Mouse (Mus musculus): ENCODE data around the gene Pla2g2f.

Pla2g2f gene

DNA sequence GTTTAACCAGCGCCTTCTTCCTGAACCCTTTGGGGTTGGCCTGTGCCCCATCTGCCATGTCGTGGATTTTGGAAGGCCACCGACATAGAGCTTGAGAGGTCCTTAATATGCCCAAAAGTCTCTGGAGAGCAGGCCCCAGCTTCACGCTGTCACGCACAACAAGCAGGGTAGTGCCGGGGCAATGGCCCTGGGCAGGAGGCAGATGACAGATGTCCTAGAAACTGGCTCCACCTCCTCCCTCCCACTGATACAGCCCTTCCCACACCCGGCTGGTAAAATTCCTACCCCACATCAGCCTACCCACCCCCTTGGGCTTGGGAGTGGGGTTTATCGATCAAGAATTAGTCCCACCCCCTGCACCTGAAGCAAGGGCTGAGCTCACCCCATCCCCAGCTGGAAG lies at the start of gene Pla2g2f:
TSS of gene Pla2g2f (minus strand) at position 211 of the 400 bp plus-strand sequence.
- no peak for DNase-seq (ENCODE audit: low spot score in 2 of 2)

DNA sequence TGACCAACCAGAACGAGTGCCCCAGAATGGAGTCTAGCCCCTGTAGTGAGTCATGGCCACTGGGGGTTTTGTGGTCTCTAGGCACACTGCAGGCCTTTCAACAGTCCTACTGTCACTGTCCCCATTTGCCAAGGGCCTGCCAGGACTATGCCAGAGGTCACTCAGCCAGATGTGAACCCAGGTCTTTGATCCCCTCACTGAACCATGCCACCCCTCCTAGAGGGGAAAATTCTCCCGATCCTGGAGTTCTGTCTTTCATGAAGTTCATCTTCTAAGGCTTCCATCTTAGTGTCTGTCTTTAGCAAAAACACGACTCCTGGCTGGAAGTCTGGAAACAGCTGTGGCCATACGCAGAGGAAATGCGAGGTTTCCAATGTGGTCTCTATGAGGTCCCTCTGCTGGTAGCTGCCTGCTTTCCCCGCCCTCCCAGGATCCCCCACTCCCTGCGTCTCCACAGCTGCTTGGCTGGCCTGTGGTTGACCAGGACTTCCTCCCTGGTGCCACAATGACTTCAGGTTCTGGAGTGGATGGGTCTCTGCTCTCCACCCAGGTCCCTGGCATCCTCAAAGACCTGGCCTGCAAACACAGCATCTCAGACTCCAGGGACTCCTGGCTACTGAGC lies 49.6 kb upstream of the Pla2g2f start:
- DNase-seq (ENCODE audit: low spot score in 2 of 2), result no peak

DNA sequence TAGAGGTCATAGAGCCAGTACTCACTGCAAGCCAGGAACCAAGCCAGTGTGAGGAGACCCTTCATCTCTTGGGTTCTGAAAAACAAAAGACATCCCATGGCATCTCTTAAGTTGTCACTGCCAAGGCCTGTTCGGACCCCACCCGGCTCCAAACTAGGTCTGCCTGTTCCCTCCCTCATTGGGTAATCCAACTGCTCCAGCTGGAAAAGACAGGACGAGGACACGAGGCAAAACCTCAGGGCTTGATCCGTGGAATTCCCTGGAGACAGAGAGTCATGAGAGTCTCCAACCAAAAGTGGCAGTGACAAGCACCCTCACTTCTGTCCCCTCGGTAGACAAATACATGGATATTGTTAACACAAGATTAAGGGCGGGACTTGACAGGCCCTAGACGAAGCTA lies 48.7 kb upstream of the Pla2g2f start:
- no peak for DNase-seq (ENCODE audit: low spot score in 2 of 2)

DNA sequence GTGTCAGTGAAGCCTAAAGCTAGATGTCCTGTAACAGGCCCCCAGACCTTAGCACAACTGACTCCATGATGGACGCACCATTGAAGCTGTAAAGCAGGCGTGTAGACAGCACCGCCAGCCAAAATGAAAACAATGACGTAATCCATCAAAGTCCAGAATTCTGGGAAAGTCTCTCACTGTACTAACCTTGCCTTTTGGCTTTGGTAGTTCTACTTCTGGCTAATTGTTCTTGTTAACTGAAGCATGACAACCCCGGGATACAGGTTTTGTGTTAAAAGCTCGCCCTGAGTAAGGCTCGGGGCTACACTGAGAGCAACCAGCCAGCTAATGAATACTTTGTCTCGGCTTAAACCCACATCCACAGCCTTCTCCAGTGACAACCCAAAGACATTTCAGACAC lies 47.8 kb upstream of the Pla2g2f start:
- DNase-seq (ENCODE audit: low spot score in 2 of 2), result no peak

DNA sequence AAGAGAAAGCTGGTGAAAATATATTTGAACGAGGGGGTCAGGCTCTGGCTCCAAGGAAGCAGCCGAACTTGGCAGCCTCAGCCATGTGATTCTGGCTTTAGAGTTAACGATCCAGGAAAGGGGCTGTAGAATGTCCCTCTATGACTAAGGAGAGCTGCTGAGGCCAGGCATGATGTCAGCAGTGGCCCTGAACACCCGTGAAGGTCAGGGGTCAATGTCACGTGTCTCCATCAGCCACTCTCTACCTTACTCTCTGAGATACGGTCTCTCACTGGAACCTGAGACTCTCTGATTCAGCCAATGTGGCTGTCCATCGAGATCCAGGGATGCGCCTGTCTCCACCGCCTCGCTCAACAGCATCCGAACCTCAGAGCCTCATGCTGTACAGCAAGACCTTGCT lies 45.5 kb upstream of the Pla2g2f start:
- DNase-seq (ENCODE audit: low spot score in 2 of 2), result no peak

DNA sequence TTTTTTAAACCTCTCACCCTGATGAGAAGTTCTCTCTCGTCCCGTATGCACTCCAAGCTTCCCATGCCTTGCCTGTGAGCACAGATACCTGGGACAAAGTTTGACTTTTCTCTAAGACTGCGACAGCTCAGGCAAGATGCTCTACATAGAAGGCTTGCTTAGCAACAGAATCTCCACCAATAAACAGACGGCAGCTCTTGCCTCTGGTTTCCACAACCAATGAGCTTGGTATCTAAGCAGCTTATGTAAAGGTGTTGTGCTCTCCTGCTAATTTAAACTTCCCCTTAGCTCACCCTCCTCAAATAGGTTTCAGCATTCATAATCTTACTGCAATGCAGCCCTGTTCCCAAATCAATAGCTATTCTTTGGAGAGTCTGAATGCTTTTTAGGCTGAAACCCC lies 44.2 kb upstream of the Pla2g2f start:
- no peak for DNase-seq (ENCODE audit: low spot score in 2 of 2)

DNA sequence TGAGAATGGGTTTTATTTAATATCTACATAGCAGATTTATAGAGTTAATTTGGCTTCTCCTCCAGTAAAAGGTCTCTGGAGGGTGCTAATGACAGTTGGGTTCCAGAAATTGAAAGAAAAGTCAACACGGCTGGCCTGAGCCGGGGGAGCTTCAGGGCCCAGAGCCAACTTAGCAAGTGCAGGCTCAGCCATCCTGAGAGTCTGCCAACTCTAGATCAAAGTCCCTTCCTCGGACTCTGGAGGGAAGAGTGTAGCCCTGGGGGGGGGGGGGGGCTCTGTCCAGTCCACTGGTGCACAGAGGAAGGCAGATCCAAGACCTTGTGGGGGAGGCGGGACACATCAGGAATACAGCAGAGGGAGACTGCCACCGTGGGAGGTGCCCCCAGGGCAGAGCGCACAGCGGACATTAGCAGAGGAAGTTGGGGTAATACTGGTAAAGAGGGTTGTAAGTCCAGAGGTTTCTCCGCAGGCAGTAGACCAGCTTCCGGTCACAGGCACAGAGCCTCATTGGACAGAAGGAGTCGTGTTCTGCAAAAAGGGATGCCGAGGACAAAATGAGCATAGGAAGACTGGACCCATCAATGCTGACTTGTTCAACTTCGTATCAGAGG lies 42.8 kb upstream of the Pla2g2f start:
- no peak for DNase-seq (ENCODE audit: low spot score in 2 of 2)

DNA sequence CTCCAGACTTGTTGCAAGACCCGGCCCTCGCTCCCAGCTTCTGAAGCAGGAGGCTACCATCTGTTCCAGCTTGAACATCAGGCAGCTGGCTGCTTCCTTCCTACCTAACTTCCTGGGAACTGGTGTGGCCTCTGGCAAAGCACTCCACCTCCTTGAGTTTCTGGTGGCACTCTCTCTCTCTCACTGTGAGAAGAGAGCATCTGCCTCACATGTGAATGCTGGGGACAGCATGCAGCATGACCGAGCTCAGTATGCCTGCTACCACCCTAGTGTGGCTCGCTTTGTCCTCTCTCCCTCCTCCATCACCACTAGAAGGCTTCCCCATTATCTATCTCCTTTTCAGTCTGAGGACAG lies 39.8 kb upstream of the Pla2g2f start:
- DNase-seq (ENCODE audit: low spot score in 2 of 2), result no peak

DNA sequence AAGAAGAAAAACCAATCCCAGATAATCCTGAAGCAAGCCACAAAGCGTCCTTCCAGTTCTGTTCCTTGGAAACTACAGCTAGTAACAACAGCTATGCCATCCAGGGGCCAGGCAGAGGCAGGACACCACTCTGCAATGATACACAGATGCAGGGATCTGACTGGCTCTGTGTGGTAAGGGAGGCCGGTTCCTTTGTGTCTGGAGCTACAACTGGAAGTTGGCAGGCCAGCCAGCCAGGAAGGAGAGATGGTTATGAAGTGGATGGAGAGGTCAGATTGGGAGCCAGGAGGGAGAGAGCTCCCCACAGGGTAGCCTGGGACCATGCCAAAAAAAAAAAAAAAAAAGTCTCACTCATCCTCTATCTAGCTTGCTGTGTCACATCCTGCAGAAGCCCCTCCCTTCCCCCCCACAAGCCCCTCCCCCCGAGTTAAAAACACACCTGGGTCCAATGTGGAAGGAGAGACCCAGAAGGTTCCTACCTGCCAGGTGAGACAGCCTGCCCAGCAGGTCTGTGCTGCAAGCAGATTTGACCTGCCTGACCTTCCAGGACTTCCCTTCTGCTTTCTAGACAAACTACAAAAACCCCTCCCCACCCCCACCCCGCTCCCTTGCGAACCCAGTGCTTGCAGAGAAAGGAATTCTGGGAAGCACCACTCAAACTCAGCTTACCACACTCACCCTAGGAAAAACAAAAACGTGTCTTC lies 39.2 kb upstream of the Pla2g2f start:
- no peak for DNase-seq (ENCODE audit: low spot score in 2 of 2)

DNA sequence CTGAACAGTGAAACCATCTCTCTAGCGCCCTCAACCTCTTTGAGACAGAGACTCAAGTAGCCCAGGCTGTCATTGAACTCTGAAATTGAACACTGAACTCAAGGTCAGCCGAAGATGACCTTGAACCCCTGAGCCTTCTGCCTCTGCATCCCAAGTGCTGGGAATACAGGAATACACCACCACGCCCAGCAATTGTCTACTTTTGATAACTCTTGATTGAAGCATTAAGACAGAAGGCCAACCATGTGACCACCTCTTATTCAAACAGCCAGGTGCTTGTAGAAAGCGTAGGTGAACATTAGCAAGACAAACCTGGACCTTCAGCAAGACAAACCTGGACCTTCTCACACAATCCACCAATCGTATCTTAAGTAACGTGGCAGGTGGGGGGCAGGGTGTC lies 36.9 kb upstream of the Pla2g2f start:
- DNase-seq (ENCODE audit: low spot score in 2 of 2), result no peak

DNA sequence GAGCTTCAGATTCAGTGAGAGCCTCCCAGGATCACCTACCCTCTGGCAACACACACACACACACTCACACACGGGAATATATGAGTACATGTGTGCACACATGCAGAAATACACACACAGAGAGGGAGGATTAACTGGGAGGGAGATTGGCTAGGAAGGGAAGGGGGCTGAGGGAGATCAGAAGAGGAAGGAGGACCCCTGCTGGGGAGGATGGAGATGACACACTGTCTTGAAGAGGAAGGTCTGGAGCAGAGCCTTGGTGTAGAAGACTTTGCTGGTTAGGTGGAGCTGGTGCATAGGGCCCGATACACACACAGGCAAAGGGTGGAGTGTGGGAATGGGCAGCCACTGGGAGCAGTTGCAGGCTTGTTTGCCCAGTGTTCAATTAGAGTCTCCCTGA lies 35.9 kb upstream of the Pla2g2f start:
- DNase-seq (ENCODE audit: low spot score in 2 of 2), result no peak

DNA sequence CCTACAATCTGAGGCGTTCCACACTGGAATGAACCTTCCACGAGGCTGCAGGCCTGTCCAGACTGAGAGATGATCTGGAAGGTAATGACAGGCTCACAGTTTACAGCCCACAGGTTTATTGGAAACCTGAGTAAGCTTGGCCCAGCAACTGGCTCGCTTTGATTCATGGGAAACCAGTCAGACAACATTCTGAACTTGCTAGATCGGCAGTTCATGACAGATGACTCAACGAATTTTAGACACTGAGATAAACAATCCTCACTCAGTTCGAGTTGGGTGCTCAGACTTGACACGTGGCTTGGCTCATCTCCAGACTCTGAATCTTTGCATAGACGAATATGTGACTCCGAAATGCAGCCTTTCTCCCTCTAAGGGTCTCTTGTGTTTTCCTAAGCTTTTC lies 35.2 kb upstream of the Pla2g2f start:
- no peak for DNase-seq (ENCODE audit: low spot score in 2 of 2)

DNA sequence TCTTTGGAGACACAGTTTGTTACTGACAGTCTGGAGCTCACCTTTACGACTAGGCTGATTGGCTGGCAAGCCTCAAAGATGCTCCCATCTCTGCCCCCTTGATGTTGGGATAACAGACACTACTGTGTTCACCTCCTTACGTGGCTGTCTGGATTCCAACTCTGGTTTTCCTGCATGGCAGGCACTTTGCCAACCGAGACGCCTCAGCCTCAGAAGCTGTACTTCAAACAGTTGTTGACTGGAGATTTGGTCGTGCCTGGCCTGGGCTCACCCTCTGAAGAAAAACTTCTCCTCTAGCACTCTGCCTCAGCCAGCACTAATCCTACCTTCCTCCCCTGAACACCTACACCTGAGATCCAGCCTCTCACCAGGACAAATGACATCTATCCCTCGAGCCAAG lies 34.0 kb upstream of the Pla2g2f start:
- DNase-seq (ENCODE audit: low spot score in 2 of 2), result no peak

DNA sequence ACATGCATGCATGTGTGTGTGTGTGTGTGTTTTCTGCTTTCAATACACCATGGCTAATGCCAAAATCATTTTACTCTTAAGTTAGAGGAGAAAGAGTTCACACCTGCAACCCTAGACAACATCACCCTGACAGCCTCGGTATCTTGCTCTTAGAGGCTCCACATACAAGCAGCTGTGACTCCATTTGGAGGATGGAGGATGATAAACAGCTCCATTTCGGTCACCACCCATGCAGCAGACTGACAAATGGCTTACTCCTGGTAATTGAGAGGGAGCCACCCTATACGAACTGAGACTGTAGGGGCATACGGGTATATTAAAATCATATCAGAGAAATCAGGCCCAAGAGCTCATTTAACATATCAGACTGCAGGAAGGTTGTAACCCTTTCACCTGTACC lies 31.0 kb upstream of the Pla2g2f start:
- no peak for DNase-seq (ENCODE audit: low spot score in 2 of 2)

DNA sequence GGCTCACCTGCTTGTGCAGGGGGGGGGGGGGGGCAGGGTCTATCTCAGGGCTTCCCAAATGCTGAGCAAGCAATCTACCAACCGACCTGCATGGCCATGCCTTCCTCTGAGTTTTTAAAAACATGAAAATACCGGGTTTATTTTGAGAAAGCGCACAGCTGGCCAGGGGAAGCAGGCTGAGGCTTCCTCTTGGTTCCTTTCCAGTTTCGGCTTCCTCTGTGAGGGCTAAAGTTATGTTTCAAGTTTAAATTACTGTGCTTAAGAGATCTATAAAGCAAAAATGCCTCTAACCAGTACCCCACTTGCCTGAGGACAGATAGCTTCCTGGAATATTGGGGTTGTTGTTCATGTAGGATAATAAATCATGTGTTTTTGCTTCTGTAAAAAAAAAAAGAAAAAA lies 28.7 kb upstream of the Pla2g2f start:
- peak; percentile 16 to 24 for DNase-seq (ENCODE audit: low spot score in 2 of 2)

DNA sequence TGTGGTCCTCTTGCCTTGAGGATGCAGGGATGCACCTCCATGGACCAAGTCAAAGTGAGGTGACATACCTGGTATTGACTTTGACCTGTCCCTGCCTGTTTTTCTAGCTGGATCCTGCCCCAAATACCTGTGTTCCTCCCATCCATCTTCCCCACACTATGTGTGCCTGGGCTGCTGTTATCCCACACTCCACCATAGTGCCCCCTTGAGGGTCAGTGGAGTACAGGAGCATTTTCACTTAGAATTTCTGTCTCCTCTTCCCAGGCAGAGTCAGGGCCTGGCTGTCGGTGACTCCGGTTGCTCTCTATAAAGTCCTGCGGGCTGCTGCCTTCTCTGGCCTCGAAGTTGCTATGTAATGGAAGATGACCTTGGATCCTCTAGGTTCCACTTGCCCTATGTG lies 28.3 kb upstream of the Pla2g2f start:
- no peak for DNase-seq (ENCODE audit: low spot score in 2 of 2)

DNA sequence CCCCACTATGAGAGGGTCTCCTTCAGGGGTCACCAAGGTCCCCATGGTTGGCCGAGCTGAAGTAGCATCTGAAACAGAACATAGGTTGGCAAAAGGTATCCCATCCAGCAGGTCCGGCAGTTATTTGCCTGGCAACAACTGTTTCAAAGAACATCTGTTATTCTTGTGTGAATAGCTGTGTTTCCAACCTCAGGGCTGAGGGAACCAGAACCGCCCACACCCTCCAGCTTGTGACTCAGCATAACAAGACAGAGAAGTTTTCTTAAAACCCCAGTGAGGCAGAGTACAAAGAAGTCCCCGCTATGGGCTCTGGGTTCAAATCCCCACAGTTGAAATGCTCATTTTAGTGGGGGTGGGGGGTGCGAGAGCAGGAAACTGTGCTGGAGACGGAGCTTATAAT lies 24.7 kb upstream of the Pla2g2f start:
- DNase-seq (ENCODE audit: low spot score in 2 of 2), result no peak

DNA sequence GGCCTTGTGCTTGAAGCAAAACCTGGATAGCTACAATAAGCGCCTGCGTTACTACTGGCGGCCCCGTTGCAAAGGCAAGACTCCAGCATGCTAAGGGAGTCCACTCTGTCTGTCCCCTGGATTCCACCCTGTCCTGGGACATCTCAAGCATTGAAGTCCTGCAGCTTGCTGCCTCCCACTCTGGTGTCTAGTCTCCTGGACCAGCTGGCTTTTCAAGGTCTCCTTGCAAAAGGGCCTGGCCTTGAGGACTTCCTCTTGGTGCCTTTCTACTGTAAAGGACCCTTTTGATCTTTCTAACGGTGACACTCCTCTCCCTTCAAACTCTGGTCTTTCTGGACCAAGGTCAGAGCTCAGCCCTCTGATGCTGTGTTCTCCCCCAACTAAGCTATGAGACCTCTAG lies 22.9 kb upstream of the Pla2g2f start:
- no peak for DNase-seq (ENCODE audit: low spot score in 2 of 2)

DNA sequence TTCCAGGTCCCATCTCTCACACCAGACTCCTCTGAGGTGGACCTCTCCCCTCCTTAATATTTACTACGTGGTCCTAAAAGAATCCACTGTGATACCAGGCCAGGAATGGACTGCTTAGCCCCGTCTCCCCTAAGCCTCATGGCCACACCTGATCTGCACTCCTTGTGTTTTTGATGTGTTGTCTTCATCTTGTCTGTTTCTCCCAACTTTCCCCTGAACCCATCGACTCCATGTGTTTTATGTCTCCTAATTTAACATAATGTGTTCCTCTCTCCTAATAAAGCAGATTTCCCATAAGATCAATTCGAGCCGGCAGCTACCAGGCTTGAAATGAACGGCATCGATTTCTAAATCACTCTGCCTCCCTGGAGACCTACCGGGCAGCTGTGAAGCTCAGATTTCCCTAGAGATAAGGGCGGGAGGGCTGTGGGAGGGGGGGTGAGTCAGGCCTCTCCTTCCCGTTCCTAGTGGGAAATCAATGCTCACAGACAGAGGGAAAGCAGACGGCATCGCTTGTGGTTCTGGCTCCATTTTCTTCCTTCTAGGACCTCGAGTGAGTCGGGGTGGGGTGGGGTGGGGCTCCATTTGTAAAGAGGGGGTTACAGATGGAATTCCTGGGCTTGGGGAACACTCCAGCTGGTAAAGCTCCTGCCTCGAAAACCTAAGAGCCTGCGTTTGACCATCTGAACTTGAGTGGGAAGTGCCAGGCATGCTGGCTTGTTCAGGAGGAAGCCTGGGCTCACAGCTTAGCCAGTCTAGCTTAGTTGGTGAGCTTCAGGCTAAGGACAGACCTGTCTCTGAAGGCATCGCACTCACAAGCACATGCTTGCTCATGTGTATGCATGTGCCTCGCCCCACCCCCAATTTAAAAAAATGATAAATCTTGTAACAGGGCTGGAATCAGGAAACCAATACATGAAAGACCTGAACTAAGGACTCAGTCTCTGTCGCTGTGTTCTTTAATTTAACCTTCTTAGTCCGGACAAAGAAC lies 20.3 kb upstream of the Pla2g2f start:
- DNase-seq (ENCODE audit: low spot score in 2 of 2), result no peak

DNA sequence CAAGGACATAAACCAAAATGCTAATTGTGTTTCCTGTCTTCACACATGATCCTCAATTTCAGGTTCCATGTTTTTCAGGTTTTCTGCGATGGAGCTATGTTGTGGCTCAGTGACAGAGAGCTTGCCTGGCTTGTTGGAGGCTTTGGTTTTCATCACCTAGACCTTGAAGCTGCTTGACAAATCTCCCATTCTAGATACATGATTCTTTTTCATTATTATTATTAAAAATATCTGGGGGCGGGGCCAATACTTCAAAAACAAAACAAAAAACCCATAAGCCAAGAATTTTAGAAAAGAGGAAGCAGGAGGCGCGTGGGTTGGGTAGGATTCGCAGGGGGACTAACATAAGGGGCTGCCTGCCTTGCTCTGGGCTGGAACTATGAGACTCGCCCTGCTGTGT lies 18.0 kb upstream of the Pla2g2f start, which contains the start of gene Pla2g2d:
TSS of gene Pla2g2d (plus strand) at position 301 of the 400 bp plus-strand sequence.
- DNase-seq (ENCODE audit: low spot score in 2 of 2), result no peak

DNA sequence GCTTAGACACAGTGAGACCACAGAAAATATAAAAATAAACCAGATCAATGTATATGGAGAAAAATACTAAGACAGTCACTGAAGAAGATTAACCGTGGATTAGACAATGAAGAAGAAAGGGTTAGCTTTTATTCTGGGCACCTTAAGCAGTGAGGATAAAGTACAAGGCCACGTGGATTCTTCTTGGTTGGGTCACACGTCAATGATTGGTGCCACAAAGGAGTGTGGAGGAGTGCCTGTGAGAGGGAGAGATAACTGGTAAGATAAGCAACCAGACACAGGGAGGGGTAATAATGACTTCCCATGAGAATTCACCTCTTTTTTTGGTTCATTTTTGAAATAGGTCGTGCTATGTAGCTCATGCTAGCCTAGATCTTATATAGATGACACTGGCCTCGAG lies 15.0 kb upstream of the Pla2g2f start:
- no peak for DNase-seq (ENCODE audit: low spot score in 2 of 2)

DNA sequence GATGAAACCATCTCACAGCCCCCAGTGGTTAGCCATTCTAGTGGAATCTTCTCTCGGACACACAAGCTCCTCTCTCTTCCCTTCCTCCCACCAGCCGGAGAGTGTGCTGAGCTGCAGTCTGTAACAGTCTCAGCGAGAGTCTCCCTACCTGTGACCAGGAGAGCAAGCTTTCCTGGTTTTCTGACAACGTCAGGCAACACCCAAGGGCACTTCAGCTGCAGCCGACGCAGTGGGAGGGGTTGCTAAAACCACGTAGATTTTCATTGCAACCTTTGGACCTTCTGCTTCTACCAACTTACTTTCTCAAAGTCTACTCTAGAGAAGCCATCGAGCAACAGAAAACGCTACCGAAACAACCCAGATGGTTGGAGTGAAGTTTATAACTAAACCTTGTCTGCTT lies 14.5 kb upstream of the Pla2g2f start:
- no peak for DNase-seq (ENCODE audit: low spot score in 2 of 2)

Data from heart, adult 9 months (tissue).